Mouse (Mus musculus): Measurements from ENCODE around the gene Abhd17a.
"Not testable (repeated sequence)": the region's sequence is repeated elsewhere in the genome, so short reads cannot be mapped to it uniquely, and the experiment has no call there.

Abhd17a gene

GRCm38 (mm10) chr10:80608435-80608834, 18.3 kb upstream of the Abhd17a start:
- no peak for DNase-seq

GRCm38 (mm10) chr10:80606737-80607350, 16.7 kb upstream of the Abhd17a start:
- no peak for DNase-seq

GRCm38 (mm10) chr10:80606306-80606705, 16.2 kb upstream of the Abhd17a start:
- DNase-seq = peak in 1 of 2 experiments; percentile 46

- not testable (repeated sequence) for DNase-seq
Observed at GRCm38 (mm10) chr10:80605721-80606120, 15.6 kb upstream of the Abhd17a start, which contains the start of gene Gm49322. Gm49322 (plus strand) TSS chr10:80606021.

- no peak for DNase-seq
Observed at GRCm38 (mm10) chr10:80604988-80605387, 14.8 kb upstream of the Abhd17a start.

GRCm38 (mm10) chr10:80604001-80604509, 13.9 kb upstream of the Abhd17a start:
- no peak for DNase-seq

- no peak for DNase-seq
Observed at GRCm38 (mm10) chr10:80603364-80603763, 13.2 kb upstream of the Abhd17a start.

- peak; percentile 97 to 98 for DNase-seq
Observed at GRCm38 (mm10) chr10:80602698-80603325, 12.7 kb upstream of the Abhd17a start, which contains the start of the genes Scamp4 and Adat3. Scamp4 (plus strand) TSS chr10:80602872. Adat3 (plus strand) TSS chr10:80602880.

GRCm38 (mm10) chr10:80596318-80596717, 6.2 kb upstream of the Abhd17a start:
- DNase-seq = no peak

- DNase-seq = no peak
Observed at GRCm38 (mm10) chr10:80589127-80589878, 838 bp downstream of the Abhd17a start.

- DNase-seq = no peak
Observed at GRCm38 (mm10) chr10:80587305-80587657, 2.9 kb downstream of the Abhd17a start.

GRCm38 (mm10) chr10:80586407-80587304, 3.5 kb downstream of the Abhd17a start:
- no peak for DNase-seq

GRCm38 (mm10) chr10:80585581-80585980, 4.6 kb downstream of the Abhd17a start:
- DNase-seq = no peak

- peak in 1 of 2 experiments; percentile 20 for DNase-seq
Observed at GRCm38 (mm10) chr10:80584642-80585552, 5.2 kb downstream of the Abhd17a start.

- DNase-seq = peak; percentile 60 to 62
Observed at GRCm38 (mm10) chr10:80584045-80584488, 6.1 kb downstream of the Abhd17a start.

- DNase-seq = no peak
Observed at GRCm38 (mm10) chr10:80583047-80583446, 7.1 kb downstream of the Abhd17a start.

GRCm38 (mm10) chr10:80578911-80579310, 11.2 kb downstream of the Abhd17a start:
- DNase-seq = peak; percentile 74 to 78

GRCm38 (mm10) chr10:80578131-80578750, 11.9 kb downstream of the Abhd17a start:
- DNase-seq = peak; percentile 84

- DNase-seq = peak; percentile 89 to 94
Observed at GRCm38 (mm10) chr10:80577195-80578130, 12.7 kb downstream of the Abhd17a start, which contains the start of gene Klf16. Klf16 (minus strand) TSS chr10:80577321.

Measured in cerebellum, postnatal 10 days (tissue).